Mouse (Mus musculus): ENCODE measurements around the gene Tesk1. TPM values are rescaled to one million over a fixed set of nuclear protein-coding genes. Genes with fewer than 3 reads are reported as not detected.

Gene Tesk1
- total RNA-seq (2014; rRNA removed) (141 and 184 TPM in 2 replicates), polyA plus RNA-seq (2015; fragmentation: Nextera tagmentation; extraction: Ambion mirVana) (17.2 and 18.9 TPM in 2 replicates)

GRCm38 (mm10) chr4:43441639-43442038 is at the start of gene Tesk1:
Gene Tesk1 (plus strand): TSS chr4:43441939.
- no peak for TF ChIP-seq CTCF (IDR thresholded peaks at IDR 0.05)
- 25% methylated on average over 4 of the region's 4 CpGs for WGBS
- H3K9me3 ChIP-seq (ENCODE audit: low read length): no peaks in the 10 kb centered on the region
- peak within 1 kb of the TSS; percentile 97 for H3K4me3 ChIP-seq (ENCODE audit: low read depth, low read length)
- peak within 1 kb of the TSS; percentile 91 for H3K4me2 ChIP-seq (ENCODE audit: low read depth, low read length, poor library complexity, severe bottlenecking)
- H3K27ac ChIP-seq (ENCODE audit: low read depth, low read length): peak within 1 kb of the TSS; percentile 88
- peak within 1 kb of the TSS; percentile 97 for H3K9ac ChIP-seq (replicated peaks; ENCODE audit: low read length, poor library complexity, severe bottlenecking)
- H3K27me3 ChIP-seq (ENCODE audit: insufficient read depth, low read length): no peaks in the 10 kb centered on the region
- peak; percentile 6; the same call in 1 of the 2 replicates for ATAC-seq (ENCODE audit: low FRiP score)
- peaks cover 20% of the 10 kb centered on the region for H3K36me3 ChIP-seq (ENCODE audit: insufficient read depth, low read length)
- DNase-seq (ENCODE audit: low spot score): no peak
- H3K4me1 ChIP-seq (ENCODE audit: insufficient read depth, low read length): no peaks in the 10 kb centered on the region; the same call in 1 of the 2 replicates

- Histone ChIP-seq H3K4me2 (ENCODE audit: low read depth, low read length, poor library complexity, severe bottlenecking) (no peak overlapping the region), H3K4me1 (ENCODE audit: insufficient read depth, low read length) (peaks cover 11% of the 10 kb centered on the region; the same call in 1 of the 2 replicates), H3K9ac (replicated peaks; ENCODE audit: low read length, poor library complexity, severe bottlenecking) (no peak overlapping the region), H3K27ac (ENCODE audit: low read depth, low read length) (peak overlapping the region; percentile 57), H3K27me3 (ENCODE audit: insufficient read depth, low read length) (no peaks in the 10 kb centered on the region), H3K36me3 (ENCODE audit: insufficient read depth, low read length) (peaks cover 4% of the 10 kb centered on the region; the same call in 1 of the 2 replicates), H3K9me3 (ENCODE audit: low read length) (no peaks in the 10 kb centered on the region), H3K4me3 (ENCODE audit: low read depth, low read length) (no peak overlapping the region)
- no peak for TF ChIP-seq CTCF (IDR thresholded peaks at IDR 0.05)
- 70% methylated on average over 14 of the region's 15 CpGs for WGBS
- no peak for DNase-seq (ENCODE audit: low spot score)
- ATAC-seq (ENCODE audit: low FRiP score): no peak
These were observed 47.3 kb upstream of the Tesk1 start for GRCm38 (mm10) chr4:43394345-43394891.

GRCm38 (mm10) chr4:43395147-43395546 is 46.6 kb upstream of the Tesk1 start:
- H3K36me3 ChIP-seq (ENCODE audit: insufficient read depth, low read length): peaks cover 4% of the 10 kb centered on the region; the same call in 1 of the 2 replicates
- DNase-seq (ENCODE audit: low spot score): no peak
- no peak for TF ChIP-seq CTCF (IDR thresholded peaks at IDR 0.05)
- no peak overlapping the region for H3K9ac ChIP-seq (replicated peaks; ENCODE audit: low read length, poor library complexity, severe bottlenecking)
- H3K27me3 ChIP-seq (ENCODE audit: insufficient read depth, low read length): no peaks in the 10 kb centered on the region
- H3K4me2 ChIP-seq (ENCODE audit: low read depth, low read length, poor library complexity, severe bottlenecking): no peak overlapping the region
- 94% methylated on average over 5 of the region's 5 CpGs for WGBS
- 0 out of 2 replicates have a peak overlapping the region, but pooled peaks have one; percentile 0 for H3K27ac ChIP-seq (ENCODE audit: low read depth, low read length)
- ATAC-seq (ENCODE audit: low FRiP score): no peak
- H3K4me3 ChIP-seq (ENCODE audit: low read depth, low read length): no peak overlapping the region
- no peaks in the 10 kb centered on the region for H3K9me3 ChIP-seq (ENCODE audit: low read length)
- peaks cover 11% of the 10 kb centered on the region; the same call in 1 of the 2 replicates for H3K4me1 ChIP-seq (ENCODE audit: insufficient read depth, low read length)

GRCm38 (mm10) chr4:43395836-43396235 is 45.9 kb upstream of the Tesk1 start:
- Histone ChIP-seq H3K27ac (ENCODE audit: low read depth, low read length) (no peak overlapping the region), H3K9ac (replicated peaks; ENCODE audit: low read length, poor library complexity, severe bottlenecking) (no peak overlapping the region), H3K9me3 (ENCODE audit: low read length) (no peaks in the 10 kb centered on the region), H3K27me3 (ENCODE audit: insufficient read depth, low read length) (no peaks in the 10 kb centered on the region), H3K4me1 (ENCODE audit: insufficient read depth, low read length) (peaks cover 11% of the 10 kb centered on the region; the same call in 1 of the 2 replicates), H3K4me2 (ENCODE audit: low read depth, low read length, poor library complexity, severe bottlenecking) (no peak overlapping the region), H3K4me3 (ENCODE audit: low read depth, low read length) (no peak overlapping the region), H3K36me3 (ENCODE audit: insufficient read depth, low read length) (peaks cover 4% of the 10 kb centered on the region; the same call in 1 of the 2 replicates)
- no peak for DNase-seq (ENCODE audit: low spot score)
- TF ChIP-seq CTCF (IDR thresholded peaks at IDR 0.05): no peak
- WGBS: 74% methylated on average over 9 of the region's 9 CpGs
- ATAC-seq (ENCODE audit: low FRiP score): no peak

- Histone ChIP-seq H3K27ac (ENCODE audit: low read depth, low read length) (no peak overlapping the region), H3K36me3 (ENCODE audit: insufficient read depth, low read length) (peaks cover 4% of the 10 kb centered on the region; the same call in 1 of the 2 replicates), H3K9ac (replicated peaks; ENCODE audit: low read length, poor library complexity, severe bottlenecking) (no peak overlapping the region), H3K4me2 (ENCODE audit: low read depth, low read length, poor library complexity, severe bottlenecking) (no peak overlapping the region), H3K27me3 (ENCODE audit: insufficient read depth, low read length) (no peaks in the 10 kb centered on the region), H3K4me1 (ENCODE audit: insufficient read depth, low read length) (peaks cover 14% of the 10 kb centered on the region; the same call in 1 of the 2 replicates), H3K9me3 (ENCODE audit: low read length) (no peaks in the 10 kb centered on the region), H3K4me3 (ENCODE audit: low read depth, low read length) (no peak overlapping the region)
- no peak for TF ChIP-seq CTCF (IDR thresholded peaks at IDR 0.05)
- DNase-seq (ENCODE audit: low spot score) (no peak), ATAC-seq (ENCODE audit: low FRiP score) (no peak)
- 84% methylated on average over 5 of the region's 5 CpGs for WGBS
These were observed 45.4 kb upstream of the Tesk1 start for GRCm38 (mm10) chr4:43396381-43396780.

- H3K36me3 ChIP-seq (ENCODE audit: insufficient read depth, low read length): peaks cover 8% of the 10 kb centered on the region; the same call in 1 of the 2 replicates
- no peak overlapping the region for H3K4me3 ChIP-seq (ENCODE audit: low read depth, low read length)
- 0 out of 2 replicates have a peak overlapping the region, but pooled peaks have one; percentile 13 for H3K27ac ChIP-seq (ENCODE audit: low read depth, low read length)
- no peak overlapping the region for H3K9ac ChIP-seq (replicated peaks; ENCODE audit: low read length, poor library complexity, severe bottlenecking)
- no peaks in the 10 kb centered on the region for H3K9me3 ChIP-seq (ENCODE audit: low read length)
- H3K4me2 ChIP-seq (ENCODE audit: low read depth, low read length, poor library complexity, severe bottlenecking): no peak overlapping the region
- 63% methylated on average over 4 of the region's 4 CpGs for WGBS
- DNase-seq (ENCODE audit: low spot score) (peak; percentile 40), ATAC-seq (ENCODE audit: low FRiP score) (no peak)
- TF ChIP-seq CTCF (IDR thresholded peaks at IDR 0.05): no peak
- no peaks in the 10 kb centered on the region for H3K27me3 ChIP-seq (ENCODE audit: insufficient read depth, low read length)
- H3K4me1 ChIP-seq (ENCODE audit: insufficient read depth, low read length): peaks cover 15% of the 10 kb centered on the region; the same call in 1 of the 2 replicates
These were observed 43.7 kb upstream of the Tesk1 start for GRCm38 (mm10) chr4:43398014-43398413.

Measured in midbrain, postnatal 0 days (tissue).